Comparison of ENCODE assay signal across 14 mouse cellular contexts in genomic region chr2:138048341-138048740, GRCm38 (mm10).
A peak's percentile ranks its signal among the peaks of the same experiment; 100 is the strongest.
DNase-seq lines count a peak whose midpoint lies in the region; ATAC-seq and TF ChIP-seq lines count a peak whose summit lies in the region.
"Had no signal": no experiment of that assay in that cellular context is flagged by ENCODE, and none has a peak within 500 bp of the region (broad histone marks: within the 10 kb centered on the region; RNA-seq: fewer than 3 reads in every experiment).

No protein-coding gene starts in this region.

- no peak overlapping the region for H3K27ac ChIP-seq in liver, embryonic 13.5 days
- no peak overlapping the region for H3K27ac ChIP-seq in liver, embryonic 12.5 days
- H3K27ac ChIP-seq in liver, embryonic 16.5 days (ENCODE audit: low read length): no peak overlapping the region
- H3K27ac ChIP-seq in lung, postnatal 0 days (ENCODE audit: low read length): no peak overlapping the region
- H3K27ac ChIP-seq: intestine, embryonic 15.5 days; neural tube, embryonic 13.5 days had no signal

- H3K27me3 ChIP-seq in liver, embryonic 13.5 days: no peaks in the 10 kb centered on the region
- no peaks in the 10 kb centered on the region for H3K27me3 ChIP-seq in liver, embryonic 12.5 days (replicated peaks)
- H3K27me3 ChIP-seq in liver, embryonic 16.5 days (ENCODE audit: control insufficient read depth, insufficient read depth, low read depth, low read length): no peaks in the 10 kb centered on the region
- no peaks in the 10 kb centered on the region for H3K27me3 ChIP-seq in lung, postnatal 0 days (replicated peaks; ENCODE audit: insufficient read depth, low read length)
- H3K27me3 ChIP-seq: intestine, embryonic 15.5 days; neural tube, embryonic 13.5 days had no signal

- no peaks in the 10 kb centered on the region for H3K9me3 ChIP-seq in liver, embryonic 13.5 days (replicated peaks)
- no peaks in the 10 kb centered on the region for H3K9me3 ChIP-seq in liver, embryonic 12.5 days (replicated peaks)
- no peaks in the 10 kb centered on the region for H3K9me3 ChIP-seq in liver, embryonic 16.5 days (replicated peaks; ENCODE audit: control insufficient read depth, low read length)
- H3K9me3 ChIP-seq in lung, postnatal 0 days (ENCODE audit: low read length): no peaks in the 10 kb centered on the region
- H3K9me3 ChIP-seq: intestine, embryonic 15.5 days; neural tube, embryonic 13.5 days had no signal

- no peak for DNase-seq in cerebellum, adult 9-11 months
- peak; percentile 20 for DNase-seq in kidney, adult 9 months
- DNase-seq in kidney, adult 11 months: no peak
- DNase-seq in liver, embryonic 13.5 days: no peak
- no peak for DNase-seq in lung, postnatal 0 days (ENCODE audit: low spot score)
- DNase-seq: adrenal gland, adult 8-10 months; heart, postnatal 14 days; lung, adult 18-20 months; thymus, adult 18-20 months had no signal

- H3K4me2 ChIP-seq in liver, embryonic 13.5 days: no peak overlapping the region
- no peak overlapping the region for H3K4me2 ChIP-seq in liver, embryonic 12.5 days
- H3K4me2 ChIP-seq in liver, embryonic 16.5 days (ENCODE audit: low read depth, low read length): no peak overlapping the region
- no peak overlapping the region for H3K4me2 ChIP-seq in lung, postnatal 0 days (replicated peaks; ENCODE audit: low read depth, low read length)
- H3K4me2 ChIP-seq: intestine, embryonic 15.5 days; neural tube, embryonic 13.5 days had no signal

- 54% methylated on average over 5 of the region's 5 CpGs for WGBS in liver, embryonic 13.5 days (ENCODE audit: insufficient replicate concordance)
- 61% methylated on average over 5 of the region's 5 CpGs for whole genome bisulfite sequencing in liver, embryonic 12.5 days (ENCODE audit: insufficient replicate concordance)
- WGBS in liver, embryonic 16.5 days (ENCODE audit: insufficient replicate concordance): 58% methylated on average over 5 of the region's 5 CpGs
- 66% methylated on average over 5 of the region's 5 CpGs for WGBS in lung, postnatal 0 days

- H3K36me3 ChIP-seq in liver, embryonic 13.5 days: no peaks in the 10 kb centered on the region
- H3K36me3 ChIP-seq in liver, embryonic 12.5 days: no peaks in the 10 kb centered on the region
- no peaks in the 10 kb centered on the region for H3K36me3 ChIP-seq in liver, embryonic 16.5 days (ENCODE audit: control insufficient read depth, insufficient read depth)
- no peaks in the 10 kb centered on the region for H3K36me3 ChIP-seq in lung, postnatal 0 days (ENCODE audit: insufficient read depth, low read length)
- H3K36me3 ChIP-seq: intestine, embryonic 15.5 days; neural tube, embryonic 13.5 days had no signal

- H3K4me1 ChIP-seq in liver, embryonic 13.5 days (replicated peaks): no peaks in the 10 kb centered on the region
- H3K4me1 ChIP-seq in liver, embryonic 12.5 days: no peaks in the 10 kb centered on the region
- no peaks in the 10 kb centered on the region for H3K4me1 ChIP-seq in liver, embryonic 16.5 days (ENCODE audit: control insufficient read depth, low read depth, low read length)
- no peaks in the 10 kb centered on the region for H3K4me1 ChIP-seq in lung, postnatal 0 days (ENCODE audit: insufficient read depth, low read depth, low read length)
- H3K4me1 ChIP-seq: neural tube, embryonic 13.5 days had no signal

- no peak for TF ChIP-seq CTCF in lung, postnatal 0 days (IDR thresholded peaks at IDR 0.05)

- H3K4me3 ChIP-seq in liver, embryonic 13.5 days (replicated peaks): no peak overlapping the region
- no peak overlapping the region for H3K4me3 ChIP-seq in liver, embryonic 12.5 days
- H3K4me3 ChIP-seq in liver, embryonic 16.5 days (ENCODE audit: low read depth, low read length): no peak overlapping the region
- no peak overlapping the region for H3K4me3 ChIP-seq in lung, postnatal 0 days (ENCODE audit: low read depth, low read length)
- H3K4me3 ChIP-seq: intestine, embryonic 15.5 days; neural tube, embryonic 13.5 days had no signal

- no peak for TF ChIP-seq EP300 in lung, postnatal 0 days (IDR thresholded peaks at IDR 0.05)

- ATAC-seq in cerebellum, adult (ENCODE audit: insufficient number of reproducible peaks, low FRiP score, low TSS enrichment): peak; percentile 23
- 0 out of 2 replicates have a peak, but pooled peaks have one; percentile 39 for ATAC-seq in liver, embryonic 13.5 days (ENCODE audit: low read depth)
- ATAC-seq in liver, embryonic 12.5 days: no peak
- peak; percentile 65; the same call in 1 of the 2 replicates for ATAC-seq in liver, embryonic 16.5 days (ENCODE audit: low read depth)
- ATAC-seq in lung, postnatal 0 days: no peak
- ATAC-seq: intestine, embryonic 15.5 days had no signal

- no peak overlapping the region for H3K9ac ChIP-seq in liver, embryonic 13.5 days
- H3K9ac ChIP-seq in liver, embryonic 12.5 days: no peak overlapping the region
- no peak overlapping the region for H3K9ac ChIP-seq in liver, embryonic 16.5 days (ENCODE audit: low read depth, low read length)
- H3K9ac ChIP-seq in lung, postnatal 0 days (replicated peaks; ENCODE audit: low read depth): no peak overlapping the region
- H3K9ac ChIP-seq: intestine, embryonic 15.5 days; neural tube, embryonic 13.5 days had no signal

Comparison
In these comparisons a context has a peak if more than half of its experiments do, and no peak if none do; other contexts are left out.
1. ATAC-seq: peak in cerebellum, adult (single experiment), liver, embryonic 13.5 days (single experiment) and liver, embryonic 16.5 days (single experiment); none in liver, embryonic 12.5 days (single experiment) and lung, postnatal 0 days (single experiment).